Mouse (Mus musculus) heart, postnatal 0 days (tissue): ENCODE results near the gene Pex14.

Source experiments
- CTCF ChIP-seq: IDR thresholded peaks from 2 replicates; pipeline ENCODE4 v1.5.1; 2016; ENCODE audit warnings: antibody characterized with exemption, control low read depth, low read depth
- EP300 ChIP-seq: IDR thresholded peaks from 2 replicates; pipeline ENCODE4 v1.6.1; 2016; ENCODE audit warnings: antibody characterized with exemption, low read depth

DNA sequence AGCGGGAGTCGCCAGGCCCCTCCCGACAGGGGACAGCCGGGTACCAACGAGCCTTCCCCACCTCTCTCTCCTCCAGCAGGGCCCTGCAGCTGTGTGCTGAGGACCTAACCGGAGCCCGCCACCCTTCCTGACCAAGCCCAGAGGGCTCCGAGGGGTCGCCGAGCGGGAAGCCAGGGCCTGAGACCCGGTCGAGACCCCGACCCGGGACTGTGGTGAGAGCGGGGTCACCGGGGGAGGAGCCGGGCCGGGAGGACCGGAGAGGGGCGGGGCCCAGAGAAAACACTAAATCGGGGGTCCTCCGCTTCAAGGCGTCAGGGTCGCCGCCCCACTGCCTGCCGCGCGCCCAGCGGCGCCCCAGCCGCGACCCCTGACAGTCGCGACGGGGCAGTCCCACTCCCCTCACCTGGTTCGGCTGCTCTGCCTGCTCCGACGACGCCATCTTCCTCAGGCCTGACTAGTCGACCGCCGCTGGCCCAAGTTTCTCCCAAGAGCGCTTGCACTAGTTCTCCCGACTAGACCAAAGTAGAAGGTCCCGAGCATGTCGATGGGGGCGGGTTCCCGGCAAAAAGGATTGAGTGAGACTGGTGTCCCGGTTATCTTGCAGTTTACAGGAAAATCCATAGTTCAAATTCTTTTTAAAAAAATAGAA is at the start of gene Pex14:
- no peak for TF ChIP-seq CTCF
- TF ChIP-seq EP300 = 0 out of 2 replicates have a peak, but pooled peaks have one; percentile 60
